Mouse (Mus musculus): ENCODE results near the gene Grin2d. TPM values are rescaled to one million over a fixed set of nuclear protein-coding genes. Genes with fewer than 3 reads are reported as not detected.

The Grin2d gene
- polyA plus RNA-seq, 1 experiment from 2014 or later = 0.05 TPM

- Histone ChIP-seq H3K27ac (ENCODE audit: low read length) (no peak overlapping the region), H3K36me3 (ENCODE audit: control insufficient read depth, insufficient read depth) (peaks cover 45% of the 10 kb centered on the region)
Observed at GRCm38 (mm10) chr7:45812921-45813320, 65.3 kb downstream of the Grin2d start.

GRCm38 (mm10) chr7:45809276-45810075 is 68.7 kb downstream of the Grin2d start:
- Histone ChIP-seq H3K4me1 (ENCODE audit: control insufficient read depth, low read depth, low read length) (peaks cover 18% of the 10 kb centered on the region), H3K27ac (ENCODE audit: low read length) (no peak overlapping the region), H3K4me2 (ENCODE audit: low read depth, low read length) (no peak overlapping the region), H3K27me3 (ENCODE audit: control insufficient read depth, insufficient read depth, low read depth, low read length) (no peaks in the 10 kb centered on the region), H3K9ac (ENCODE audit: low read depth, low read length) (no peak overlapping the region), H3K9me3 (replicated peaks; ENCODE audit: control insufficient read depth, low read length) (no peaks in the 10 kb centered on the region), H3K36me3 (ENCODE audit: control insufficient read depth, insufficient read depth) (peaks cover 53% of the 10 kb centered on the region), H3K4me3 (ENCODE audit: low read depth, low read length) (no peak overlapping the region)
- 82% methylated on average over 14 of the region's 14 CpGs for WGBS (ENCODE audit: insufficient replicate concordance)
- ATAC-seq (ENCODE audit: low read depth) = no peak

More at GRCm38 (mm10) chr7:45812921-45813320, 65.3 kb downstream of the Grin2d start:
- H3K9ac ChIP-seq (ENCODE audit: low read depth, low read length) = peak overlapping the region; percentile 99
- ATAC-seq (ENCODE audit: low read depth) = no peak
- 84% methylated on average over 8 of the region's 8 CpGs for WGBS (ENCODE audit: insufficient replicate concordance)
- H3K9me3 ChIP-seq (replicated peaks; ENCODE audit: control insufficient read depth, low read length) = no peaks in the 10 kb centered on the region
- H3K4me2 ChIP-seq (ENCODE audit: low read depth, low read length) = peak overlapping the region; percentile 96
- H3K4me3 ChIP-seq (ENCODE audit: low read depth, low read length) = peak overlapping the region; percentile 99
- peaks cover 26% of the 10 kb centered on the region for H3K4me1 ChIP-seq (ENCODE audit: control insufficient read depth, low read depth, low read length)
- no peaks in the 10 kb centered on the region for H3K27me3 ChIP-seq (ENCODE audit: control insufficient read depth, insufficient read depth, low read depth, low read length)

GRCm38 (mm10) chr7:45808471-45808870 is 69.7 kb downstream of the Grin2d start:
- 79% methylated on average over 11 of the region's 11 CpGs for WGBS (ENCODE audit: insufficient replicate concordance)
- Histone ChIP-seq H3K9ac (ENCODE audit: low read depth, low read length) (no peak overlapping the region), H3K4me1 (ENCODE audit: control insufficient read depth, low read depth, low read length) (peaks cover 17% of the 10 kb centered on the region), H3K9me3 (replicated peaks; ENCODE audit: control insufficient read depth, low read length) (no peaks in the 10 kb centered on the region), H3K4me2 (ENCODE audit: low read depth, low read length) (no peak overlapping the region), H3K27me3 (ENCODE audit: control insufficient read depth, insufficient read depth, low read depth, low read length) (no peaks in the 10 kb centered on the region), H3K36me3 (ENCODE audit: control insufficient read depth, insufficient read depth) (peaks cover 53% of the 10 kb centered on the region), H3K27ac (ENCODE audit: low read length) (no peak overlapping the region), H3K4me3 (ENCODE audit: low read depth, low read length) (no peak overlapping the region)
- no peak for ATAC-seq (ENCODE audit: low read depth)

- Histone ChIP-seq H3K27me3 (ENCODE audit: control insufficient read depth, insufficient read depth, low read depth, low read length) (no peaks in the 10 kb centered on the region), H3K4me1 (ENCODE audit: control insufficient read depth, low read depth, low read length) (peaks cover 4% of the 10 kb centered on the region), H3K4me2 (ENCODE audit: low read depth, low read length) (no peak overlapping the region), H3K36me3 (ENCODE audit: control insufficient read depth, insufficient read depth) (peaks cover 35% of the 10 kb centered on the region), H3K9me3 (replicated peaks; ENCODE audit: control insufficient read depth, low read length) (no peaks in the 10 kb centered on the region), H3K9ac (ENCODE audit: low read depth, low read length) (no peak overlapping the region), H3K27ac (ENCODE audit: low read length) (no peak overlapping the region), H3K4me3 (ENCODE audit: low read depth, low read length) (no peak overlapping the region)
- WGBS (ENCODE audit: insufficient replicate concordance) = 59% methylated on average over 5 of the region's 5 CpGs
- no peak for ATAC-seq (ENCODE audit: low read depth)
Observed at GRCm38 (mm10) chr7:45805941-45806340, 72.2 kb downstream of the Grin2d start.

- H3K4me1 ChIP-seq (ENCODE audit: control insufficient read depth, low read depth, low read length) = peaks cover 24% of the 10 kb centered on the region
- 72% methylated on average over 6 of the region's 6 CpGs for WGBS (ENCODE audit: insufficient replicate concordance)
- no peak overlapping the region for H3K27ac ChIP-seq (ENCODE audit: low read length)
- no peak overlapping the region for H3K4me3 ChIP-seq (ENCODE audit: low read depth, low read length)
- no peak for ATAC-seq (ENCODE audit: low read depth)
- H3K4me2 ChIP-seq (ENCODE audit: low read depth, low read length) = no peak overlapping the region
- H3K9ac ChIP-seq (ENCODE audit: low read depth, low read length) = no peak overlapping the region
- peaks cover 5% of the 10 kb centered on the region for H3K36me3 ChIP-seq (ENCODE audit: control insufficient read depth, insufficient read depth)
- H3K27me3 ChIP-seq (ENCODE audit: control insufficient read depth, insufficient read depth, low read depth, low read length) = peaks cover 29% of the 10 kb centered on the region
- H3K9me3 ChIP-seq (replicated peaks; ENCODE audit: control insufficient read depth, low read length) = no peaks in the 10 kb centered on the region
Observed at GRCm38 (mm10) chr7:45802551-45802950, 75.6 kb downstream of the Grin2d start.

GRCm38 (mm10) chr7:45801348-45801747 is 76.8 kb downstream of the Grin2d start:
- peak overlapping the region; percentile 36 for H3K4me3 ChIP-seq (ENCODE audit: low read depth, low read length)
- peaks cover 37% of the 10 kb centered on the region for H3K27me3 ChIP-seq (ENCODE audit: control insufficient read depth, insufficient read depth, low read depth, low read length)
- WGBS (ENCODE audit: insufficient replicate concordance) = 2% methylated on average over 12 of the region's 12 CpGs
- H3K9me3 ChIP-seq (replicated peaks; ENCODE audit: control insufficient read depth, low read length) = no peaks in the 10 kb centered on the region
- H3K4me1 ChIP-seq (ENCODE audit: control insufficient read depth, low read depth, low read length) = peaks cover 35% of the 10 kb centered on the region
- peak; percentile 44 for ATAC-seq (ENCODE audit: low read depth)
- H3K27ac ChIP-seq (ENCODE audit: low read length) = no peak overlapping the region
- no peak overlapping the region for H3K9ac ChIP-seq (ENCODE audit: low read depth, low read length)
- H3K4me2 ChIP-seq (ENCODE audit: low read depth, low read length) = peak overlapping the region; percentile 59
- no peaks in the 10 kb centered on the region for H3K36me3 ChIP-seq (ENCODE audit: control insufficient read depth, insufficient read depth)

GRCm38 (mm10) chr7:45800546-45801204 is 77.5 kb downstream of the Grin2d start:
- H3K9me3 ChIP-seq (replicated peaks; ENCODE audit: control insufficient read depth, low read length) = no peaks in the 10 kb centered on the region
- peaks cover 41% of the 10 kb centered on the region for H3K27me3 ChIP-seq (ENCODE audit: control insufficient read depth, insufficient read depth, low read depth, low read length)
- H3K36me3 ChIP-seq (ENCODE audit: control insufficient read depth, insufficient read depth) = no peaks in the 10 kb centered on the region
- H3K4me3 ChIP-seq (ENCODE audit: low read depth, low read length) = peak overlapping the region; percentile 36
- peaks cover 38% of the 10 kb centered on the region for H3K4me1 ChIP-seq (ENCODE audit: control insufficient read depth, low read depth, low read length)
- no peak overlapping the region for H3K27ac ChIP-seq (ENCODE audit: low read length)
- peak overlapping the region; percentile 22; the same call in 1 of the 2 replicates for H3K9ac ChIP-seq (ENCODE audit: low read depth, low read length)
- peak overlapping the region; percentile 59 for H3K4me2 ChIP-seq (ENCODE audit: low read depth, low read length)
- peak; percentile 40 for ATAC-seq (ENCODE audit: low read depth)
- WGBS (ENCODE audit: insufficient replicate concordance) = 3% methylated on average over 24 of the region's 25 CpGs

GRCm38 (mm10) chr7:45800001-45800400 is 78.2 kb downstream of the Grin2d start:
- peaks cover 38% of the 10 kb centered on the region for H3K4me1 ChIP-seq (ENCODE audit: control insufficient read depth, low read depth, low read length)
- no peak for ATAC-seq (ENCODE audit: low read depth)
- H3K4me2 ChIP-seq (ENCODE audit: low read depth, low read length) = peak overlapping the region; percentile 59; the same call in 1 of the 2 replicates
- peak overlapping the region; percentile 36; the same call in 1 of the 2 replicates for H3K4me3 ChIP-seq (ENCODE audit: low read depth, low read length)
- no peaks in the 10 kb centered on the region for H3K36me3 ChIP-seq (ENCODE audit: control insufficient read depth, insufficient read depth)
- 28% methylated on average over 7 of the region's 7 CpGs for WGBS (ENCODE audit: insufficient replicate concordance)
- H3K27ac ChIP-seq (ENCODE audit: low read length) = no peak overlapping the region
- H3K27me3 ChIP-seq (ENCODE audit: control insufficient read depth, insufficient read depth, low read depth, low read length) = peaks cover 44% of the 10 kb centered on the region
- H3K9me3 ChIP-seq (replicated peaks; ENCODE audit: control insufficient read depth, low read length) = no peaks in the 10 kb centered on the region
- H3K9ac ChIP-seq (ENCODE audit: low read depth, low read length) = no peak overlapping the region

GRCm38 (mm10) chr7:45798931-45799330 is 79.2 kb downstream of the Grin2d start:
- WGBS (ENCODE audit: insufficient replicate concordance) = 36% methylated on average over 7 of the region's 7 CpGs
- no peak overlapping the region for H3K27ac ChIP-seq (ENCODE audit: low read length)
- peaks cover 38% of the 10 kb centered on the region for H3K4me1 ChIP-seq (ENCODE audit: control insufficient read depth, low read depth, low read length)
- H3K4me2 ChIP-seq (ENCODE audit: low read depth, low read length) = peak overlapping the region; percentile 76
- peaks cover 49% of the 10 kb centered on the region for H3K27me3 ChIP-seq (ENCODE audit: control insufficient read depth, insufficient read depth, low read depth, low read length)
- no peak overlapping the region for H3K9ac ChIP-seq (ENCODE audit: low read depth, low read length)
- no peak for ATAC-seq (ENCODE audit: low read depth)
- H3K4me3 ChIP-seq (ENCODE audit: low read depth, low read length) = peak overlapping the region; percentile 57
- no peaks in the 10 kb centered on the region for H3K9me3 ChIP-seq (replicated peaks; ENCODE audit: control insufficient read depth, low read length)
- no peaks in the 10 kb centered on the region for H3K36me3 ChIP-seq (ENCODE audit: control insufficient read depth, insufficient read depth)

Data from liver, embryonic 16.5 days (tissue).